Mouse (Mus musculus) megakaryocyte, embryonic 14.5 days (primary cell): ENCODE data around the gene Olig3. TPM values are rescaled to one million over a fixed set of nuclear protein-coding genes. Genes with fewer than 3 reads are reported as not detected.

Experiments used
- H3K27me3 ChIP-seq: replicated peaks from 2 replicates; pipeline ENCODE3; 2012; ENCODE audit warnings: inconsistent platforms
- H3K36me3 ChIP-seq: replicated peaks from 2 replicates; pipeline ENCODE3; 2012; ENCODE audit warnings: low read length, inconsistent platforms, mixed read lengths
- H3K4me1 ChIP-seq: 2 replicates; pipeline ENCODE4 v1.6.1; 2012; ENCODE audit warnings: inconsistent platforms
- H3K4me3 ChIP-seq: replicated peaks from 2 replicates; pipeline ENCODE3; 2012; ENCODE audit warnings: moderate library complexity, mild to moderate bottlenecking, inconsistent platforms
- H3K9me3 ChIP-seq: 2 replicates; pipeline ENCODE4 v1.6.1; 2012; ENCODE audit warnings: inconsistent platforms
- FLI1 ChIP-seq: IDR thresholded peaks from 2 replicates; pipeline ENCODE4 v1.6.1; 2012; ENCODE audit warnings: low read length, inconsistent platforms, mixed read lengths
- GATA1 ChIP-seq: IDR thresholded peaks from 3 replicates; pipeline ENCODE4 v1.6.1; 2012; ENCODE audit warnings: mixed read lengths, low read length, inconsistent platforms, borderline replicate concordance
- polyA plus RNA-seq: library from polyadenylated mRNA; stranded (reverse); fragments of >175 nt; gene quantifications from 2 replicates; pipeline ENCODE4 v1.2.3, GENCODE M21; 2012; ENCODE audit warnings: low replicate concordance; ENCODE audit not compliant: insufficient read depth

Olig3 gene
- polyA plus RNA-seq, 1 experiment, result not detected

GRCm38 (mm10) chr10:19349326-19349725, 7.0 kb upstream of the Olig3 start:
- Histone ChIP-seq H3K4me1 (peaks cover 13% of the 10 kb centered on the region), H3K36me3 (no peaks in the 10 kb centered on the region), H3K4me3 (no peak overlapping the region), H3K9me3 (0 out of 2 replicates have a peak, but pooled peaks cover 3% of the 10 kb centered on the region), H3K27me3 (peaks cover 52% of the 10 kb centered on the region)
- TF ChIP-seq FLI1 (no peak), GATA1 (no peak)

- TF ChIP-seq FLI1 (no peak), GATA1 (no peak)
- Histone ChIP-seq H3K27me3 (peaks cover 76% of the 10 kb centered on the region), H3K4me3 (no peak overlapping the region), H3K9me3 (0 out of 2 replicates have a peak, but pooled peaks cover 8% of the 10 kb centered on the region), H3K36me3 (no peaks in the 10 kb centered on the region), H3K4me1 (peaks cover 31% of the 10 kb centered on the region)
Measured at GRCm38 (mm10) chr10:19352006-19352877, 4.1 kb upstream of the Olig3 start.

- Histone ChIP-seq H3K4me3 (peak overlapping the region; percentile 42), H3K9me3 (0 out of 2 replicates have a peak, but pooled peaks cover 11% of the 10 kb centered on the region), H3K4me1 (peaks cover 35% of the 10 kb centered on the region), H3K27me3 (peaks cover 81% of the 10 kb centered on the region), H3K36me3 (no peaks in the 10 kb centered on the region)
- TF ChIP-seq FLI1, result no peak
- TF ChIP-seq GATA1, result no peak
Measured at GRCm38 (mm10) chr10:19352878-19353301, 3.4 kb upstream of the Olig3 start.

GRCm38 (mm10) chr10:19353631-19354030, 2.7 kb upstream of the Olig3 start:
- TF ChIP-seq GATA1 (no peak), FLI1 (no peak)
- H3K4me1 ChIP-seq, result peaks cover 35% of the 10 kb centered on the region
- H3K9me3 ChIP-seq, result 0 out of 2 replicates have a peak, but pooled peaks cover 11% of the 10 kb centered on the region
- H3K4me3 ChIP-seq, result no peak overlapping the region
- no peaks in the 10 kb centered on the region for H3K36me3 ChIP-seq
- H3K27me3 ChIP-seq, result peaks cover 83% of the 10 kb centered on the region

GRCm38 (mm10) chr10:19354146-19354545, 2.2 kb upstream of the Olig3 start:
- Histone ChIP-seq H3K4me1 (peaks cover 35% of the 10 kb centered on the region), H3K27me3 (peaks cover 86% of the 10 kb centered on the region), H3K36me3 (no peaks in the 10 kb centered on the region), H3K9me3 (0 out of 2 replicates have a peak, but pooled peaks cover 11% of the 10 kb centered on the region), H3K4me3 (no peak overlapping the region)
- TF ChIP-seq GATA1 (no peak), FLI1 (no peak)

GRCm38 (mm10) chr10:19355076-19355475, 1.3 kb upstream of the Olig3 start:
- Histone ChIP-seq H3K9me3 (0 out of 2 replicates have a peak, but pooled peaks cover 11% of the 10 kb centered on the region), H3K27me3 (peaks cover 95% of the 10 kb centered on the region), H3K36me3 (no peaks in the 10 kb centered on the region), H3K4me1 (peaks cover 35% of the 10 kb centered on the region), H3K4me3 (no peak overlapping the region)
- no peak for TF ChIP-seq GATA1
- no peak for TF ChIP-seq FLI1

GRCm38 (mm10) chr10:19356720-19357641, 648 bp downstream of the Olig3 start:
- Histone ChIP-seq H3K4me3 (peak overlapping the region; percentile 86), H3K27me3 (peaks cover 98% of the 10 kb centered on the region)
- no peak for TF ChIP-seq FLI1
- no peak for TF ChIP-seq GATA1

GRCm38 (mm10) chr10:19357848-19358247, 1.5 kb downstream of the Olig3 start:
- no peaks in the 10 kb centered on the region for H3K36me3 ChIP-seq
- no peak for TF ChIP-seq FLI1
- no peak for TF ChIP-seq GATA1
- 0 out of 2 replicates have a peak, but pooled peaks cover 11% of the 10 kb centered on the region for H3K9me3 ChIP-seq
- H3K4me1 ChIP-seq, result peaks cover 48% of the 10 kb centered on the region
- peaks cover 98% of the 10 kb centered on the region for H3K27me3 ChIP-seq
- H3K4me3 ChIP-seq, result no peak overlapping the region

More at GRCm38 (mm10) chr10:19356720-19357641, 648 bp downstream of the Olig3 start:
- Histone ChIP-seq H3K36me3 (no peaks in the 10 kb centered on the region), H3K4me1 (peaks cover 45% of the 10 kb centered on the region), H3K9me3 (0 out of 2 replicates have a peak, but pooled peaks cover 11% of the 10 kb centered on the region)
